Mouse (Mus musculus): ENCODE data around the gene Mrpl27.
"Not testable (repeated sequence)": the region's sequence is repeated elsewhere in the genome, so short reads cannot be mapped to it uniquely, and the experiment has no call there.

Gene Mrpl27

GRCm38 (mm10) chr11:94653663-94654436, at the start of gene Mrpl27, which contains the start of gene Eme1:
Gene Mrpl27, plus strand, starts transcription at chr11:94653767.
Gene Eme1, minus strand, starts transcription at chr11:94653964.
- peak; percentile 75 for DNase-seq (ENCODE audit: low read depth, low spot score)

DNA sequence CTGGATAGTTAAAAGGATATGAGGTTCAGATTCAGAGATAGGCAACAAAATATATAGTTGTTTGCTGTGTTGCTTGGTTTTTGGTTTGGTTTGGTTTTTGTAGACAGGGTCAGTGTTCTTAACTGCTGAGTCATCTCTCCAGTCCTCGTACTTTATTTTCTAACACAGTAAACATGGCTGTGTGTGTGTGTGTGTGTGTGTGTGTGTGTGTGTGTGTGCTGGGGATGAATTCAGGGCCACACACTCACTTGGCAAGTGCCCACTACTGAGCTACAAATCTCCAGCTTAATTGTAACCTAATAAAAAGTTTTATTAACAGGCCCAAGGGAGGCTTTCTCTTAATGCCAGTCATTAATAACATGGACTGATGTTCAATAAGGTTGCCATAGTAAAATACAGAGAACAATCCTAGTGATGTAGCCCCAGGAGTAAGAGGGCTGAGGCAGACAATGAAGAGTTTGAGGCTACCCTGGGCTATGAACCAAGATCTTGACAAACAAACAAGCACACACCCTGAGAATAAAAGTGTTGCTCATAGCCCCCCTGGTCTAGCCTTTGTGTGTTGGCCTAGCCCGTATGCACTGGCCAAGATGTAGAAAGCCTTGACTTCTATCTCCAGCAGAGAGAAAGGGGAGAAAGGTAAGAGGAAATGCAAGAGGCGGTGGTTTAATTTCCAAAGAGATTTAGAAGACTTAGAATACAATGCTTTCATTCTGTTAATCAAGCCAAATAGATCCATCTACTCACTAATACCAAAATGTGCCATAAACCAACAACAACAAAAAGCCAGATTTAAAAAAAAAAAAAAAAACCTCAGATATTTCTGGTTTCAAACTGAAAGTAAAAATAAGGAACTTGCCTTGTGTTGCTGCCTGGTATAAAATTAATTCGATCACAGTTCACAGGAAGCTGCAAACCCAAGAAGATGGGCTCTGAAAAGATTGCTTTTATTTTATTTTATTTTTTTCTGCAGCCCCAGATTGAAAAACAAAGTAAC, 42.5 kb upstream of the Mrpl27 start:
- no peak for DNase-seq (ENCODE audit: low read depth, low spot score)

DNA sequence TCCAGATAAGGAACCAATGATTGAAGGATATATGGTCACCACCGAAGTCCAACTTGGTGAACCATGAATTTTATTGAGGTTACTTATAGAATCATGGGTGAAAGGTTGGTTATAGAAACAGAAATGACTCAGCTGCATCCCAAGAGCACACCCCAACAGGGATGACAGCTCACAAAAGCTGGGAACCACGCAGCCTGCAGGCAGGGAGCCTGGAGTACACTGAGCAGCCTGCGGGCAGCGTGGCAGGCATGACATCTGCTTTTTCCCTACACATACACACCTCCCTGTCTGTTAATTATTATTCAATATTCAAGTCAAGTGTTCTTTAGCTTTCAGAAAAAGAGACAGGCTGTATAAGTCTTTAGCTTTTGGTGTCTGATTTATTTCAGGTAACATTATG, 39.0 kb upstream of the Mrpl27 start:
- DNase-seq (ENCODE audit: low read depth, low spot score) = no peak

GRCm38 (mm10) chr11:94615494-94615893, 38.1 kb upstream of the Mrpl27 start:
- no peak for DNase-seq (ENCODE audit: low read depth, low spot score)

- no peak for DNase-seq (ENCODE audit: low read depth, low spot score)
Measured at GRCm38 (mm10) chr11:94617646-94618045, 35.9 kb upstream of the Mrpl27 start.

- no peak for DNase-seq (ENCODE audit: low read depth, low spot score)
Measured at GRCm38 (mm10) chr11:94620766-94621457, 32.7 kb upstream of the Mrpl27 start.

DNA sequence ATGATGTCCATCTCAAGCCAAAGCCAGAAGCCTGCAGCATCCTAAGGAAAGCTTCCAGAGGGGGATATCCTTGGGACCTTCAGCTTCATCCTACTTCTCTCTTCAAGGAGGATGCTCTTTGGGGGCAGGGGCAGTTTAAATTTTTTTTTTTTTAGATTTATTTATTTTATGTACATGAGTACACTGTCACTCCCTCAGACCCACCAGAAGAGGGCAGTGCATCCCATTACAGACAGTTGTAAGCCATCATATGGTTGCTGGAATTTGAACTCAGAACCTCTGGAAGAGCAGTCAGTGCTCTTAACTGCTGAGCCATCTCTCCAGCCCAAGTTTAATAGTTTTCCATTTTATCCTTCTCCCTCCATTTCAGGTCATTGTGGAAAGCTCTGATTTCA, 32.1 kb upstream of the Mrpl27 start:
- no peak for DNase-seq (ENCODE audit: low read depth, low spot score)

- DNase-seq (ENCODE audit: low read depth, low spot score) = no peak
Measured at GRCm38 (mm10) chr11:94622162-94622561, 31.4 kb upstream of the Mrpl27 start.

- DNase-seq (ENCODE audit: low read depth, low spot score) = peak; percentile 90
Measured at GRCm38 (mm10) chr11:94629199-94629883, 24.2 kb upstream of the Mrpl27 start, which contains the start of gene Lrrc59. Gene Lrrc59, plus strand, starts transcription at chr11:94629767.

- DNase-seq (ENCODE audit: low read depth, low spot score) = peak; percentile 19
Measured at GRCm38 (mm10) chr11:94629884-94630198, 23.7 kb upstream of the Mrpl27 start.

- peak; percentile 10 for DNase-seq (ENCODE audit: low read depth, low spot score)
Measured at GRCm38 (mm10) chr11:94630199-94631011, 23.2 kb upstream of the Mrpl27 start.

DNA sequence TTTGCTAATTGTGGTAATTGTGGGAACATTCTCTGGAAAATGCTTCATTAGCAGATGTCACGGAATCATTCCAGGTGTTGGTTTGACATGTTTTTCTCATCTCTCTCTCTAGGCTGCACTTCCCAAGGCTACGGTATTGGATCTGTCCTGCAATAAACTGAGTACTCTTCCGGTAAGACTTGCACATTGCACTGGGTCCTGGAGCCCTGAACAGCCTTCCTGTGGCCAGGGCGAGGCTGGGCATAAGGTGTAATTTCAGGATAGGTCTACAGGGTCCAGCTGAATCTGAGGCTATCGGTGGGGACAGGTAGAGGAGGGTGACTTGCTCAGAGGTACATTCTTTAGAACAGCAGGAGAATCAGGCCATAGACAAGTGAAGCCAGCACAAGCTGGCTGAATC, 21.6 kb upstream of the Mrpl27 start:
- no peak for DNase-seq (ENCODE audit: low read depth, low spot score)

DNA sequence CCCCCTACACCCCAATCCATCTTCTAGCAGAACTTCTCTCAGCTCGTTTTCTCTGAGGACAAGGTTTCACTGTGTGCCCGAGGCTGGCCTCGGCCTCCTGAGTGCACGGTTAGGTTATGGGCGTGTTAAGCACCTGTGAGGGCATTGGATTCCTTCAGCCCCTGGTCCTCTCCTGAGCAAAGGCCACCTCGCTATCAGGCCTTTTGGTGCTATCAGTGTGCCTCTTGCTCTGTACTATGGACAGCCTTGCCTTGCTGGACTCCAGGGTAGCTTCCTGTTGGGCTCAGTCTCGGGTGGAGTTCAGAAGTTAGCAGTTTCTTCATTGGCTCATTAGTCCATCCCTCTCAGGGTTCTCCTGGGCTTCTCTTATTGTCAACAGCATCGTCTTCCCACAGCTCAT, 20.6 kb upstream of the Mrpl27 start:
- no peak for DNase-seq (ENCODE audit: low read depth, low spot score)

- DNase-seq (ENCODE audit: low read depth, low spot score) = no peak
Measured at GRCm38 (mm10) chr11:94634431-94634830, 19.1 kb upstream of the Mrpl27 start.

- DNase-seq (ENCODE audit: low read depth, low spot score) = no peak
Measured at GRCm38 (mm10) chr11:94644461-94645219, 8.9 kb upstream of the Mrpl27 start.

- DNase-seq (ENCODE audit: low read depth, low spot score) = no peak
Measured at GRCm38 (mm10) chr11:94646457-94646856, 7.1 kb upstream of the Mrpl27 start.

GRCm38 (mm10) chr11:94651241-94651640, 2.3 kb upstream of the Mrpl27 start:
- DNase-seq (ENCODE audit: low read depth, low spot score) = not testable (repeated sequence)

GRCm38 (mm10) chr11:94652973-94653372, 594 bp upstream of the Mrpl27 start:
- DNase-seq (ENCODE audit: low read depth, low spot score) = no peak

GRCm38 (mm10) chr11:94661344-94661743, 7.8 kb downstream of the Mrpl27 start:
- DNase-seq (ENCODE audit: low read depth, low spot score) = no peak

- no peak for DNase-seq (ENCODE audit: low read depth, low spot score)
Measured at GRCm38 (mm10) chr11:94665281-94665680, 11.7 kb downstream of the Mrpl27 start.
